Comparison of ENCODE assay signal across 9 mouse cellular contexts in the genomic region with DNA sequence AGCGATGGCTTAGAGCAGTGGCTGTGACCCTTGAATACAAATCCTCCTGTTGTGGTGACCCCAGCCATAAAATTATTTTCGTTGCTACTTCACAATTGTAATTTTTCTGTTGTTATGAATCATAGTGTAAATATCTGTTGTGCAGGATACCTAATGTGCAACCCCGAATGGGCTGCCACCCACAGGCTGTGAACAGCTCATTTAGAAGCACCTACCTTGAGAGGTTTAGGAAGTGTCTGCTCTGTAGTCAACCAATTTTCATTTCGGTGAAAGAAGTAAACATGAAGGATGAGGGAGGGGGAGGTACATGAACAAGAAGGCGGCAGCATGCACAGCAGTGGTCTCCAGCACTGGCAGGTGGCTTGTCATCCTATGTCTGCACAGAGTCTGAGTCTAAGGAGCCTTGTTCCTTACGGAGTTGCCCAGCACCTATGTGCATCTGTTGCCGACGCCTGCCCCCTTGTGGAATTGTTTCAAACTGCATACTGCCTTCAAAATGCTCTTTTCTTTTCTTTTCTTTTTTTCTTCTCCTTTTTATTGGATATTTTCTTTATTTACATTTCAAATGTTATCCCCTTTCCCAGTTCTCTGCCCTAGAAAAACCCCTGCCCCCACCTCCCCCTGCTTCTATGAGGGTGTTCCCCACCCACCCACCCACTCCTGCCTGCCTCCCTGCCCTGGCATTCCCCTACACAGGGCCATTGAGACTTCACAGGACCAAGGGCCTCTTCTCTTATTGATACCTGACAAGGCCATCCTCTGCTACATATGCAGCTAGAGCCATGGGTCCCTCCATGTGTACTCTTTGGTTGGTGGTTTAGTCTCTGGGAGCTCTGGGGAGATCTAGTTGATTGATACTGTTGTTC. TPM values are rescaled to one million over a fixed set of nuclear protein-coding genes. Genes with fewer than 3 reads are reported as not detected.
A peak's percentile ranks its signal among the peaks of the same experiment; 100 is the strongest.
DNase-seq lines count a peak whose midpoint lies in the region; ATAC-seq and TF ChIP-seq lines count a peak whose summit lies in the region.
"Had no signal": no experiment of that assay in that cellular context is flagged by ENCODE, and none has a peak within 500 bp of the region (broad histone marks: within the 10 kb centered on the region; RNA-seq: fewer than 3 reads in every experiment).

No protein-coding gene starts in this region.

- H3K36me3 ChIP-seq in forebrain, embryonic 10.5 days (replicated peaks): no peaks in the 10 kb centered on the region

- no peaks in the 10 kb centered on the region for H3K27me3 ChIP-seq in forebrain, embryonic 10.5 days (ENCODE audit: poor library complexity, severe bottlenecking)

- H3K4me3 ChIP-seq in forebrain, embryonic 10.5 days: no peak overlapping the region
- H3K4me3 ChIP-seq in lung, adult 2 months (replicated peaks; ENCODE audit: extremely low read depth, low read depth, low read length): no peak overlapping the region
- no peak overlapping the region for H3K4me3 ChIP-seq in olfactory bulb, adult 2 months (ENCODE audit: insufficient read depth, low read depth, low read length)

- TF ChIP-seq CTCF in brain, embryonic 14.5 days (IDR thresholded peaks at IDR 0.05; ENCODE audit: borderline replicate concordance, extremely low read depth, insufficient read depth, insufficient read length): peak; percentile 87
- peak; percentile 77 for TF ChIP-seq CTCF in lung, adult 2 months (IDR thresholded peaks at IDR 0.05; ENCODE audit: insufficient read depth, low read length)
- peak; percentile 34; the same call in 1 of the 2 replicates for TF ChIP-seq CTCF in olfactory bulb, adult 2 months (IDR thresholded peaks at IDR 0.05; ENCODE audit: insufficient read depth, low read depth, low read length)

- TF ChIP-seq POLR2A in brain, embryonic 14.5 days (IDR thresholded peaks at IDR 0.05; ENCODE audit: borderline replicate concordance, extremely low read depth, insufficient read depth, insufficient read length, poor library complexity, severe bottlenecking): no peak
- TF ChIP-seq POLR2A in lung, adult 2 months (IDR thresholded peaks at IDR 0.05; ENCODE audit: borderline replicate concordance, extremely low read depth, low read depth, low read length): no peak
- no peak for TF ChIP-seq POLR2A in olfactory bulb, adult 2 months (IDR thresholded peaks at IDR 0.05; ENCODE audit: insufficient read depth, low read depth, low read length)

- 50% methylated on average over 8 of the region's 8 CpGs for WGBS in forebrain, embryonic 10.5 days
- WGBS in lung, adult 2 months: 34% methylated on average over 8 of the region's 8 CpGs
- WGBS in olfactory bulb, adult 2 months: 37% methylated on average over 8 of the region's 8 CpGs

- H3K4me1 ChIP-seq in forebrain, embryonic 10.5 days: peaks cover 3% of the 10 kb centered on the region; the same call in 1 of the 2 replicates
- H3K4me1 ChIP-seq in lung, adult 2 months (ENCODE audit: control insufficient read depth, insufficient read depth, low read length): no peaks in the 10 kb centered on the region
- H3K4me1 ChIP-seq in olfactory bulb, adult 2 months (ENCODE audit: control insufficient read depth, insufficient read depth, low read length): no peaks in the 10 kb centered on the region

- H3K27ac ChIP-seq in forebrain, embryonic 10.5 days: no peak overlapping the region
- H3K27ac ChIP-seq in olfactory bulb, adult 2 months (ENCODE audit: insufficient read depth, low read depth, low read length): no peak overlapping the region

- no peak for ATAC-seq in monocyte, adult 5-6 weeks (replicated peaks; ENCODE audit: insufficient number of reproducible peaks, low FRiP score, low TSS enrichment, poor library complexity, severe bottlenecking)

- DNase-seq in urinary bladder, postnatal 14 days (ENCODE audit: low spot score): peak; percentile 42
- DNase-seq in urinary bladder, adult 2 months (ENCODE audit: low spot score): no peak
- DNase-seq in brain, embryonic 14.5 days (ENCODE audit: low read depth): peak; percentile 86
- peak; percentile 46 for DNase-seq in forebrain, embryonic 10.5 days (ENCODE audit: extremely low spot score, low spot score)
- peak; percentile 62 for DNase-seq in kidney, adult 9 months
- peak; percentile 17 for DNase-seq in lung, adult 2 months

- peaks cover 3% of the 10 kb centered on the region; the same call in 1 of the 2 replicates for H3K9me3 ChIP-seq in forebrain, embryonic 10.5 days

RNA-seq across cellular contexts. Expression of gene Qdpr, which starts 25.8 kb away (rescaled TPM):
- polyA plus RNA-seq in urinary bladder, adult 2 months (2012; rRNA removed): 66.4 and 68.1 TPM in 2 replicates
- polyA plus RNA-seq in brain, embryonic 14.5 days (2012; rRNA removed): 65.7 and 66.4 TPM in 2 replicates
- 126 and 127 TPM in 2 replicates for polyA plus RNA-seq in forebrain, embryonic 10.5 days (2016; fragmentation: Nextera tagmentation; extraction: Ambion mirVana)
- polyA plus RNA-seq in lung, adult 2 months (2012; rRNA removed): 54.9 and 57.6 TPM in 2 replicates
- polyA plus RNA-seq in olfactory bulb, adult 2 months (2012; ENCODE audit: insufficient read depth, insufficient read length, low replicate concordance, missing spikeins): not detected in 2 replicates
- total RNA-seq in monocyte, adult 5-6 weeks (2017): 11.9 to 30.2 TPM (median 15.1 TPM) in 3 replicates

RNA-seq across cellular contexts. Expression of gene Clrn2, which starts 29.3 kb away (rescaled TPM):
- not detected in 2 replicates for polyA plus RNA-seq in urinary bladder, adult 2 months (2012; rRNA removed)
- 0.13 and 0.18 TPM in 2 replicates for polyA plus RNA-seq in brain, embryonic 14.5 days (2012; rRNA removed)
- polyA plus RNA-seq in forebrain, embryonic 10.5 days (2016; fragmentation: Nextera tagmentation; extraction: Ambion mirVana): 0.15 TPM in 1 of 2 replicates, not detected in the other
- polyA plus RNA-seq in lung, adult 2 months (2012; rRNA removed): not detected in 2 replicates
- not detected in 2 replicates for polyA plus RNA-seq in olfactory bulb, adult 2 months (2012; ENCODE audit: insufficient read depth, insufficient read length, low replicate concordance, missing spikeins)
- total RNA-seq in monocyte, adult 5-6 weeks (2017): not detected in 3 replicates
- polyA plus RNA-seq: heart, embryonic 14.5 days had no signal

Comparison
In these comparisons a context has a peak if more than half of its experiments do, and no peak if none do; other contexts are left out.
1. CTCF ChIP-seq: peak in every context shown above with its lines; median percentile 87 in brain, embryonic 14.5 days; 77 in lung, adult 2 months; 34 in olfactory bulb, adult 2 months.